Mouse (Mus musculus): Measurements from ENCODE around the gene Gm27027. TPM values are rescaled to one million over a fixed set of nuclear protein-coding genes. Genes with fewer than 3 reads are reported as not detected.

The Gm27027 gene
- not detected in 2 replicates for polyA plus RNA-seq (2015; fragmentation: Nextera tagmentation; extraction: Ambion mirVana)

DNA sequence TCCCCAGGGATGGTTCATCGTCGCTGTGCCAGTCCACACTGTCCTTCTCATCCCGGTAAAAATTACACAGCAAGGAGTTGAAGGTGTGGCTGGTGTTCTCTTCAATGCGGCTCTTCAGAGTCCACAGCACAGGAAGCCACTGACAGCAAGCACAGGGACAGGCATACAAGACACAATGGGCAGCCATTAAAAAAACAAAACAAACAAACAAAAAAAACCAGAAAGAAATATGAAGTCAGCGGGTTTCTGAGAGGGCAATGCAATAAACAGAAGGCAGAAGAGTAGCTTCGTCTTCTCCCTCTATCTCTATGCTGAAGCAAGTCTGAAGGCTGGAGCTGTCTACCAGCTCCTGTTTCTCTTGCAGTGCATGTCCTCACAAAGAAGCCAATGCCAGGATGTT, at the start of gene Gm27027:
TSS of gene Gm27027 (minus strand) at position 101 of the 400 bp plus-strand sequence.
- peaks cover 50% of the 10 kb centered on the region for H3K36me3 ChIP-seq

DNA sequence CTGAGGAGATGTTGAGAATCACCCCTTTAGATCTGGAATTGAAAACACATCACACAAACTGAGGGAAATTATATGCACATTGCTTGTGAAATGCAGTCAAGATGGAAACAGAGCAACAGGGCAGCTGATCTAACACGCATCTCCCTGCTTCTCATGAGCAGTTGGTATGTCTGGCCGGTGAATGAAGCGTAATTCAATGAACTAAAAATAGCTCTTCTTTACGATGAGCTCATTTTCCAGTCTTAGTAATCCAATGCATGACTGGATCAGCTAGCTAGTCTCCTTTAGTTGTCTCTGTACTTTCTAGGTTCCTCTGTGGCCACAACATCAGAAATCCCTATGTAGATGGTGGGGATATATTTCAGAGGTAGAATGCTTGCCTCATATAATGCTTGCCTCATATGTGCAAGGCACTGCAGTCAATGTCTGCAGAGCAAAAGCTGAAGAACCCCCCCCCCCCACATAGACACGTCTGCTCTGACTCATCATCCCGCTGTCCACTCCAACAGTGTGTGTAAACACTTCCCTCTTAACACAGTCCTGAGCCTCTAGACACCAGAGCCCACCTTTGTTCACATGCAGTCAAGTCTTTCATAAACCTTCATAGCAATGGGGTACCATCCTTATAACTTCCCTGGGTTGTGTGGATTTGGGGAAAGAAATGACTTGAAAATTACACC, 49.4 kb upstream of the Gm27027 start:
- H3K4me1 ChIP-seq (replicated peaks): peaks cover 12% of the 10 kb centered on the region
- peak; percentile 78 for ATAC-seq (replicated peaks; ENCODE audit: insufficient number of reproducible peaks, insufficient read depth, low FRiP score, low read depth)
- H3K4me2 ChIP-seq: peak overlapping the region; percentile 27
- H3K27me3 ChIP-seq: no peaks in the 10 kb centered on the region
- H3K9me3 ChIP-seq (replicated peaks): no peaks in the 10 kb centered on the region
- H3K9ac ChIP-seq: no peak overlapping the region
- H3K4me3 ChIP-seq: no peak overlapping the region
- WGBS: 9% methylated on average over 6 of the region's 6 CpGs
- no peaks in the 10 kb centered on the region for H3K36me3 ChIP-seq
- H3K27ac ChIP-seq: peak overlapping the region; percentile 55

More for the DNA sequence above, at the start of gene Gm27027:
- Histone ChIP-seq H3K9ac (no peak within 1 kb of the TSS), H3K27me3 (no peaks in the 10 kb centered on the region), H3K4me2 (no peak within 1 kb of the TSS), H3K4me3 (no peak within 1 kb of the TSS), H3K4me1 (replicated peaks) (peaks cover 19% of the 10 kb centered on the region), H3K27ac (no peak within 1 kb of the TSS), H3K9me3 (replicated peaks) (no peaks in the 10 kb centered on the region)
- ATAC-seq (replicated peaks; ENCODE audit: insufficient number of reproducible peaks, insufficient read depth, low FRiP score, low read depth): no peak
- WGBS: 87% methylated on average over 6 of the region's 6 CpGs

DNA sequence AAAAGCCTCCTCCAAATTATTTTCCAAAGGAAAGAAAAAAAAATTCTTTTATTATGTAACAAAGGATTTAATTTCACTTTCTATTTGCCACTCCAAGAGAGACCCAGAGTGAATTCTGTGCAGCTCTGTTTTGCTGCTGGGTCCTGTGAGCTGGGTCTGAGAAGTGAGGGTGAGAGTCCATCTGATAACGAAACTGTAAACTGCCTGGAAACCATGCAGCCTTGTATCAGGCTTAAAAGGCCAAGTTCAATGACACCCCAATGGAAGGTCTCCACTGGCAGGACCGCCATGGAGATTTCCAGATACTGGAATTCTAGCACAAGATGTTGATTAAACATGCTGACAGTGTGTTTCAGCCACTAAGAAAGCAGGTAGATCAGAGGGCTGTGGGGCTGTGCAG, 48.0 kb upstream of the Gm27027 start:
- no peak for ATAC-seq (replicated peaks; ENCODE audit: insufficient number of reproducible peaks, insufficient read depth, low FRiP score, low read depth)
- H3K4me1 ChIP-seq (replicated peaks): peaks cover 12% of the 10 kb centered on the region
- H3K27ac ChIP-seq: no peak overlapping the region
- no peak overlapping the region for H3K9ac ChIP-seq
- no peak overlapping the region for H3K4me2 ChIP-seq
- no peaks in the 10 kb centered on the region for H3K36me3 ChIP-seq
- no peaks in the 10 kb centered on the region for H3K9me3 ChIP-seq (replicated peaks)
- H3K27me3 ChIP-seq: no peaks in the 10 kb centered on the region
- no peak overlapping the region for H3K4me3 ChIP-seq
- 70% methylated on average over 2 of the region's 2 CpGs for WGBS

DNA sequence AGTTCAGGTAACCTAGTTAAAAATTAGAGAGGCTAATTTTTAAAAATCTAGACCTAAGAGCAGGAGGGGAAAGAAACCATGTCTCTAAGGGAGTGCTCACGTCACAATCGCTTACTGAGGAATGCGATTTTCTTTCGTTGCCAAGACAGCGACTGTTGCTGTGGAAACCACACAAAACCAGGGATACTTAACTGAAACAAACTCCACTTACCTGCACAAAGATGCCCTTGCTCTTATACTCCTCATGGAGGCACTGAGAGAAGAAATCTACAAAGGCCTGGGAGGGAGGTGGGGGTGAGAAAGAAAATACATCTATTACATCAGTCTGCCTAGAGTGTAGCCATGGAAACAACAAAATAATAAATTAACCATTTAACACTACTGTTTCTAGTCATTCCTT, 47.5 kb upstream of the Gm27027 start:
- WGBS: 58% methylated on average over 5 of the region's 5 CpGs

DNA sequence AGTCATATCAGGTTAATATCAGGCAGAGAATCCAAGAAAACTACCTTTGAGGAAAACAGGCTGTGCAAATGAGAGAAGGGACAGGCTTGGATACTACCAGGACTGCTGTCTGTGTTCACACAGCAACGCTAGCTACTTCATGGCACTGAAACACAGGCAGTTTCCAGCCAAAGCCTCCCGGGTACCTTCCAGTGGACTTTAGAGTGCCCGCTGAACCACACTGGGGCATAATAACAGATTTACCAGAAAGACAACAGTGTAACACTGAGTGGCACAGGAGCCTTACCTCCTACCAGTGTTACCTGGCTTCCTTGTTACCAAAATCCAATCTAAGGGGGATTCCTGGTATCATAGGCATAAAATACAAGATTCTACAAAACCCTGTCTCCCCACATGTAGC, 46.3 kb upstream of the Gm27027 start:
- Histone ChIP-seq H3K4me1 (replicated peaks) (peaks cover 20% of the 10 kb centered on the region), H3K27ac (no peak overlapping the region), H3K27me3 (no peaks in the 10 kb centered on the region), H3K4me3 (no peak overlapping the region), H3K4me2 (no peak overlapping the region), H3K36me3 (no peaks in the 10 kb centered on the region), H3K9me3 (replicated peaks) (no peaks in the 10 kb centered on the region), H3K9ac (no peak overlapping the region)
- 85% methylated on average over 3 of the region's 3 CpGs for WGBS
- ATAC-seq (replicated peaks; ENCODE audit: insufficient number of reproducible peaks, insufficient read depth, low FRiP score, low read depth): no peak

More for the DNA sequence above, 47.5 kb upstream of the Gm27027 start:
- H3K27me3 ChIP-seq: no peaks in the 10 kb centered on the region
- H3K36me3 ChIP-seq: no peaks in the 10 kb centered on the region
- no peak for ATAC-seq (replicated peaks; ENCODE audit: insufficient number of reproducible peaks, insufficient read depth, low FRiP score, low read depth)
- no peak overlapping the region for H3K4me2 ChIP-seq
- no peak overlapping the region for H3K27ac ChIP-seq
- H3K9me3 ChIP-seq (replicated peaks): no peaks in the 10 kb centered on the region
- no peak overlapping the region for H3K9ac ChIP-seq
- no peak overlapping the region for H3K4me3 ChIP-seq
- H3K4me1 ChIP-seq (replicated peaks): peaks cover 16% of the 10 kb centered on the region

DNA sequence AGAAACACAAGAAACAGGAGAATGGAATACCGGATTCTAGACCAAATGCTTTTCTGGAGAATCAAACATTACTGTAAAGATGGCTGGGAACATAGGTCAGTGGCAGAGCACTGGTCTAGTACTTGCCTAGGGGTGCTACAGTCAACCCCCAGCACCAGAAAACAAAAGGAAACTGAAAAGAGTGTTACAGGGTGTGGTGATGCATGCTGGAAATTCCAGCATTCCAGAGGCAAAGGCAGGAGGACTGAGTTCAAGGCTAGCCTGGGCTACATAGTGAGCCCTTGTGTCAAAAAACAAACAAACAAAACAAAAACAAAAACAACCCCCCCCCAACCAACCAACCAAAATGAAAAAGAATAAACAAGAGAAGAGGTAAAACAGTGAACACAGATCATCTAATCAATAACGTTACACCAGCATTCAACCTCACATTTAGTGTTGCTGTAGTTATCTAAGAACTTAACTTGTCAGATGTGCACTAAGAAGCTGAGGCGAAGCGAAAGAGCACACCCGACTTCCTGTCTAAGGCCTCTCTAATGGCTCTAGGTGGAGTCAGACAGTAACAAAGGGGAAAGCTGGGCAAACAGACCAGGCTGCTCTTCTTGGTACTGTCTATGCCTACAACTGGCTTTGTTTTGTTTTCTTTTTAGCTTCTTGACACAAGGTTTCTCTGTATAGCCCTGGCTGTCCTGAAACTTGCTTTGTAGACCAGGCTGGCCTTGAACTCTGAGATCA, 44.4 kb upstream of the Gm27027 start:
- no peak overlapping the region for H3K4me3 ChIP-seq
- H3K27me3 ChIP-seq: no peaks in the 10 kb centered on the region
- 86% methylated on average over 5 of the region's 5 CpGs for WGBS

DNA sequence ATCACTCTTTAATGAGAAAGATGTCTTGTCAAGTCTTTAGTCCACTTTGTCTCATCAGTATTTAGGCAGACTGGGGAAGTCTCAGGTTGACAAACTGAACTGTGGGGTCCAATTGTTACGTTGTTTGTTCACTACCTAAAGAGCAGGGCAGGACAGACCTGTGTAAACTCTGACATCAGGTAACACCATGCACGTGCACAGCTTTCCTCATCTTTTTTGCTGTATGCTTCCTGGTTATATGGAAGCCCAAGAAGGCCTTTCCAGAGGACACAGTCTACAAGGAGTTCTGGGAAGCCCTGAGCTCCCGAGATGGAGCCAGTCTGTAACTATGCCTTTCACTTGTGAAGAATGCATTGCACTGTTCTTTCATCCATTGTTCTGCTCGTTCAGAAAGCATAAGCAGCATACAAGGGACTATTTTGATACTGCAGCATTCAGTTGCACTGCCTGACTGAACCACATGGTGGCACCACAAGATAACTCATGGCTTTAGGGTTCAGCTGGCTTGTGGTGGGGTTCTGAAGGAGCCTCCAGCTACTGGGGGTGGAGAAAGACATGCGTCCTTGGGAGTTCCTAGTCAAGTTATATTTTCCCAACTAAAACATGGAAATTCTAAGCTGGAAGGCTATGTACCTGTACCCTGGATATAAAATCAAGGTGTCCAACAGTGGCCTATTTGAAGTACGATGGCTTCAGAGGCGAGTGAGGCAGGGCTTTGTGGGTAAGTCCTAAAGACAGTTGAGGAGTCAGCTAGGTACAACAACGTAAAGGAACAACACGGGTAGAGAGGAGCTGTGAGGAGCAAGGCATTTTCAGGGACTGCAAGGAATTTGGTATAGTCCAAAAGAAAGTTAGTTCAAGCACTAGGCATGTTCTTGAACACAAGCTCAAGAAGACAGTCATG, 39.5 kb upstream of the Gm27027 start:
- H3K27me3 ChIP-seq: no peaks in the 10 kb centered on the region
- no peak overlapping the region for H3K4me3 ChIP-seq
- H3K27ac ChIP-seq: no peak overlapping the region
- no peak overlapping the region for H3K4me2 ChIP-seq
- 65% methylated on average over 9 of the region's 9 CpGs for WGBS
- peaks cover 8% of the 10 kb centered on the region for H3K4me1 ChIP-seq (replicated peaks)
- ATAC-seq (replicated peaks; ENCODE audit: insufficient number of reproducible peaks, insufficient read depth, low FRiP score, low read depth): no peak
- peaks cover 8% of the 10 kb centered on the region for H3K36me3 ChIP-seq
- H3K9ac ChIP-seq: no peak overlapping the region
- H3K9me3 ChIP-seq (replicated peaks): no peaks in the 10 kb centered on the region

More for the DNA sequence above, 44.4 kb upstream of the Gm27027 start:
- H3K27ac ChIP-seq: no peak overlapping the region
- H3K4me1 ChIP-seq (replicated peaks): peaks cover 16% of the 10 kb centered on the region
- no peak overlapping the region for H3K9ac ChIP-seq
- ATAC-seq (replicated peaks; ENCODE audit: insufficient number of reproducible peaks, insufficient read depth, low FRiP score, low read depth): no peak
- no peaks in the 10 kb centered on the region for H3K9me3 ChIP-seq (replicated peaks)
- no peaks in the 10 kb centered on the region for H3K36me3 ChIP-seq
- no peak overlapping the region for H3K4me2 ChIP-seq

DNA sequence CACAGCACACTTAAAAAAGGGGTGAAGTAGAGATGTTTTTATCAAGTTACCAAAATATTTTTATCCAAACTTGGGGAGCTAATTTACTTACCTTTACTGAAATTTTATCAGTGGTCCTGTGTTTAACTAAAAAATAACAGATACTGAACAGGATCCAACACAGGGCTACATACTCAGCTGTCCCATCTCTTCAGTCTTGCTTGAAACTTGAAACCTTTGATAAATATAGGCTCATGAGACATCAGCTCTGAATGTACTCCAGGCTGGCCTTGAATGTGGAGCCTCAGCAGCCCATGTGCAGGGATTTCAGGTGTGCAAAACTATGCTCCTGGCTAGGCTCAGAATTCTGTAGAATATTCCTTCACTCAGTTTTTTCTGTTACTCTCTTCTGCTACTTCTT, 34.4 kb upstream of the Gm27027 start:
- H3K27me3 ChIP-seq: no peaks in the 10 kb centered on the region
- peaks cover 8% of the 10 kb centered on the region for H3K36me3 ChIP-seq
- H3K4me2 ChIP-seq: no peak overlapping the region
- H3K9ac ChIP-seq: no peak overlapping the region
- H3K4me3 ChIP-seq: no peak overlapping the region
- no peak overlapping the region for H3K27ac ChIP-seq
- no peaks in the 10 kb centered on the region for H3K9me3 ChIP-seq (replicated peaks)
- no peaks in the 10 kb centered on the region for H3K4me1 ChIP-seq (replicated peaks)
- ATAC-seq (replicated peaks; ENCODE audit: insufficient number of reproducible peaks, insufficient read depth, low FRiP score, low read depth): no peak

DNA sequence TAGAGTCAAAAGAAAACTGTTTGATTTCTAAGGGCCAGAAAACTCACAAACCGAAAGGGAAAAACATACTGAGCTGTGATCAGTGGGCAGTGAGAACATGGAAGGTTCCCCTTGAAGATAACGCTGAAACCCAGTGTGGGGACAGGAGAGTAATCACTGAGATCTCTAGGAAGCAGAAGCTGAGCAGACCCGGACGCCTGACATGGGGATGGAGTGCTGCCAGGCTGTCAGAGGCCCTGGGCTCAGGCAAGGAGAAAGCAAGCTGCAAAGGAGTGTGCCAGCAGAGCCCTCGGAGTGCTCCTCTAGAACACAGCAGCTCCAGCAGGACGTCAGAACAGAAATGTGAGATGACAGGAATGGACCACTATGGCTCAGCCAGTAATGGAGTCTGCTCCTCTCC, 28.5 kb upstream of the Gm27027 start:
- Histone ChIP-seq H3K36me3 (no peaks in the 10 kb centered on the region), H3K27me3 (no peaks in the 10 kb centered on the region), H3K4me3 (no peak overlapping the region), H3K9me3 (replicated peaks) (no peaks in the 10 kb centered on the region), H3K4me2 (no peak overlapping the region), H3K4me1 (replicated peaks) (peaks cover 4% of the 10 kb centered on the region; the same call in 1 of the 2 replicates), H3K27ac (no peak overlapping the region), H3K9ac (no peak overlapping the region)
- WGBS: 25% methylated on average over 6 of the region's 6 CpGs
- ATAC-seq (replicated peaks; ENCODE audit: insufficient number of reproducible peaks, insufficient read depth, low FRiP score, low read depth): no peak

DNA sequence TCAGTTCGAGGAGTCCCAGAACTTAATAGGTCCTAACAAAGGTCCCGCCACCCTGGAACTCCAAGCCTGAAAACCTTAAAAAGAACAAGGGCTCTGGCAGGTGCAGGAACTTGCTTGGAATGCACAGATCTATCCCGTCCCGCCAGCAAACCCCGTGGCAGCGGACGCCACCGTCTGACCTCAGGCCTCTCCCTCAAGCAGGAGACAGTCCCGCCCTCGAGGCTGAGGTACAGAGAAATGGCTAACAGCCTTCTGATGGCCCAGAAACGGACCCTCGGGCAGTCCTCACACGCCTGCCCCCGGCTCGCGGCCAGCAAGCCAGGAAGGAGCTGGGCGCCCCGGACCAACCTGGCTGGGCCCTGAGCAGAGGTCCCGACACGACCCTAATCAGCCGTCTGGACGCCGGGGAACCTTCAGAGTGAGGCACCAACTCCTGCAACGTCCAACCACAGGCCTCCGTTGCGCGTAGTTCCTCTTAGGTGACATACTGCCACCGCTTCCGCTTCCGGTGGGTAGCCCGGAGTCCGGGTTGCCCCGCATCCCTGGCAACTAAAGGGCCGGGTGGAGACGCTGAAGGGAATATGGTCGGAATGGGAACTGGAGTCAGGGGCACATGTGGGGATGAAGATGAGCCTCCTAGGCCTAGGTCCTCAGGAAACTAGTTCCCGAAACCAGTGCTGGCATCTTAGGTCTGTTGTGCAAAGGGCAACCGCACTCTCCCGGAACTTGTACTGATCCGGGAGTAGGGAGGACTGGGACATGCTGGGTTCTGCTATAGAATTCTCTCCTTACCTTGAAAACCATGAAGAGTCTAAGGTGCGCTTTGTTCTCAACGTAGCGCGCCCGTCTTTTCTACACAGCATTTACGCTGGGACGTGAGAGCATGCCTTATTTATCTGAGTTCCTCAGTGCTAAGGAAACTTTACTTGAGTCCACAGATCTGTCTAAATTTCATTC, 14.5 kb upstream of the Gm27027 start, which contains the start of gene Alkbh3:
TSS of gene Alkbh3 (minus strand) at position 473 of the 957 bp plus-strand sequence.
- no peaks in the 10 kb centered on the region for H3K9me3 ChIP-seq (replicated peaks)
- peaks cover 9% of the 10 kb centered on the region for H3K4me1 ChIP-seq (replicated peaks)
- H3K9ac ChIP-seq: peak within 1 kb of the TSS; percentile 89
- H3K4me2 ChIP-seq: peak within 1 kb of the TSS; percentile 86
- H3K36me3 ChIP-seq: peaks cover 29% of the 10 kb centered on the region
- peak within 1 kb of the TSS; percentile 89 for H3K4me3 ChIP-seq
- WGBS: 6% methylated on average over 47 of the region's 47 CpGs
- ATAC-seq (replicated peaks; ENCODE audit: insufficient number of reproducible peaks, insufficient read depth, low FRiP score, low read depth): peak; percentile 97
- H3K27ac ChIP-seq: peak within 1 kb of the TSS; percentile 64
- H3K27me3 ChIP-seq: no peaks in the 10 kb centered on the region

Data from heart, embryonic 15.5 days (tissue).